Mouse (Mus musculus) embryonic facial prominence, embryonic 11.5 days (tissue): ENCODE measurements around the gene Pof1b. TPM values are rescaled to one million over a fixed set of nuclear protein-coding genes. Genes with fewer than 3 reads are reported as not detected.
A peak's percentile ranks its signal among the peaks of the same experiment; 100 is the strongest.

Experiments
- ATAC-seq: fragments of 200-750 bp; cut with Nextera tagmentation; replicated peaks from 2 replicates; pipeline ENCODE4 v1.8.0; 2017; ENCODE audit warnings: low read depth; ENCODE audit not compliant: insufficient number of reproducible peaks, low FRiP score, low TSS enrichment
- DNase-seq: peaks from one replicate; pipeline ENCODE4 v3.0.0-alpha.2; 2015; ENCODE audit warnings: low spot score
- H3K27ac ChIP-seq: fragments of 300-500 bp; sonication (generic); replicated peaks from 2 replicates; pipeline ENCODE4 v1.5.1; 2014; ENCODE audit warnings: mild to moderate bottlenecking, low read depth, low read length, control low read depth
- H3K27me3 ChIP-seq: fragments of 300-500 bp; sonication (generic); 2 replicates; pipeline ENCODE4 v1.6.1; 2014; ENCODE audit warnings: mild to moderate bottlenecking, low read length, moderate library complexity, mixed read lengths; ENCODE audit not compliant: control insufficient read depth, insufficient read depth
- H3K36me3 ChIP-seq: fragments of 300-500 bp; sonication (generic); replicated peaks from 2 replicates; pipeline ENCODE4 v1.6.1; 2014; ENCODE audit warnings: low read depth, mild to moderate bottlenecking, low read length, moderate library complexity, mixed read lengths; ENCODE audit not compliant: control insufficient read depth, insufficient read depth
- H3K4me1 ChIP-seq: fragments of 300-500 bp; sonication (generic); 2 replicates; pipeline ENCODE4 v1.6.1; 2014; ENCODE audit warnings: low read length, mixed read lengths; ENCODE audit not compliant: control insufficient read depth, insufficient read depth
- H3K4me2 ChIP-seq: fragments of 300-500 bp; sonication (generic); 2 replicates; pipeline ENCODE4 v1.6.1; 2014; ENCODE audit warnings: low read depth, mild to moderate bottlenecking, control low read depth, low read length, moderate library complexity
- H3K4me3 ChIP-seq: fragments of 300-500 bp; sonication (generic); 2 replicates; pipeline ENCODE4 v1.5.1; 2014; ENCODE audit warnings: low read depth, low read length, control low read depth
- H3K9ac ChIP-seq: fragments of 300-500 bp; sonication (generic); replicated peaks from 2 replicates; pipeline ENCODE4 v1.6.1; 2014; ENCODE audit warnings: mild to moderate bottlenecking, control low read depth, low read length
- H3K9me3 ChIP-seq: fragments of 300-500 bp; sonication (generic); replicated peaks from 2 replicates; pipeline ENCODE4 v1.6.1; 2016; ENCODE audit warnings: mild to moderate bottlenecking, low read length, inconsistent platforms, mixed read lengths; ENCODE audit not compliant: control insufficient read depth
- WGBS: fragments of 180-500 bp; shearing (Covaris S2); extraction: QIAGEN DNeasy Blood & Tissue Kit; methylation state at CpG from one replicate; pipeline ENCODE4 v1.1.7; 2014; 5-methylcytosine and 5-hydroxymethylcytosine counted together
- polyA plus RNA-seq: library from polyadenylated mRNA; unstranded; fragments of >200 nt; fragmentation: Nextera tagmentation; extraction: Ambion mirVana; gene quantifications from 2 replicates; pipeline ENCODE4 v1.2.1, GENCODE M21; 2014

Gene Pof1b
- 0.17 and 0.49 TPM in 2 replicates for polyA plus RNA-seq

GRCm38 (mm10) chrX:112698508-112698907 lies at the start of gene Pof1b:
Pof1b (minus strand) TSS chrX:112698651.
- no peaks in the 10 kb centered on the region for H3K4me1 ChIP-seq
- no peaks in the 10 kb centered on the region for H3K27me3 ChIP-seq
- no peaks in the 10 kb centered on the region for H3K36me3 ChIP-seq
- H3K9ac ChIP-seq: no peak within 1 kb of the TSS
- H3K9me3 ChIP-seq: no peaks in the 10 kb centered on the region
- DNase-seq: no peak
- no peak within 1 kb of the TSS for H3K27ac ChIP-seq
- ATAC-seq: no peak
- 75% methylated on average over 5 of the region's 5 CpGs for WGBS
- H3K4me3 ChIP-seq: no peak within 1 kb of the TSS
- H3K4me2 ChIP-seq: no peak within 1 kb of the TSS

- no peaks in the 10 kb centered on the region for H3K27me3 ChIP-seq
- H3K36me3 ChIP-seq: no peaks in the 10 kb centered on the region
- no peak overlapping the region for H3K4me3 ChIP-seq
- H3K9ac ChIP-seq: no peak overlapping the region
- no peak overlapping the region for H3K4me2 ChIP-seq
- no peak for DNase-seq
- H3K9me3 ChIP-seq: no peaks in the 10 kb centered on the region
- no peaks in the 10 kb centered on the region for H3K4me1 ChIP-seq
- H3K27ac ChIP-seq: no peak overlapping the region
- ATAC-seq: no peak
Measured at GRCm38 (mm10) chrX:112716587-112716986, 18.1 kb upstream of the Pof1b start.

- DNase-seq (no peak), ATAC-seq (no peak)
- Histone ChIP-seq H3K9me3 (no peaks in the 10 kb centered on the region), H3K9ac (no peak overlapping the region), H3K4me2 (no peak overlapping the region), H3K36me3 (no peaks in the 10 kb centered on the region), H3K4me3 (no peak overlapping the region), H3K27ac (no peak overlapping the region), H3K4me1 (no peaks in the 10 kb centered on the region), H3K27me3 (no peaks in the 10 kb centered on the region)
- 44% methylated on average over 1 of the region's 1 CpGs for WGBS
Measured at GRCm38 (mm10) chrX:112694392-112694791, 4.1 kb downstream of the Pof1b start.

GRCm38 (mm10) chrX:112680605-112681004 lies 17.8 kb downstream of the Pof1b start:
- H3K4me1 ChIP-seq: no peaks in the 10 kb centered on the region

GRCm38 (mm10) chrX:112675525-112675924 lies 22.9 kb downstream of the Pof1b start:
- no peak overlapping the region for H3K4me3 ChIP-seq
- H3K4me2 ChIP-seq: no peak overlapping the region
- no peak overlapping the region for H3K27ac ChIP-seq
- H3K9me3 ChIP-seq: no peaks in the 10 kb centered on the region
- DNase-seq (no peak), ATAC-seq (no peak)
- H3K9ac ChIP-seq: no peak overlapping the region
- no peaks in the 10 kb centered on the region for H3K4me1 ChIP-seq
- WGBS: 43% methylated on average over 1 of the region's 1 CpGs
- H3K36me3 ChIP-seq: no peaks in the 10 kb centered on the region
- H3K27me3 ChIP-seq: no peaks in the 10 kb centered on the region

More at GRCm38 (mm10) chrX:112680605-112681004, 17.8 kb downstream of the Pof1b start:
- Histone ChIP-seq H3K27me3 (no peaks in the 10 kb centered on the region), H3K4me3 (no peak overlapping the region), H3K27ac (no peak overlapping the region), H3K9me3 (no peaks in the 10 kb centered on the region), H3K9ac (no peak overlapping the region), H3K36me3 (no peaks in the 10 kb centered on the region), H3K4me2 (no peak overlapping the region)
- DNase-seq: no peak
- 64% methylated on average over 5 of the region's 5 CpGs for WGBS
- no peak for ATAC-seq

GRCm38 (mm10) chrX:112601306-112602120 lies 96.9 kb downstream of the Pof1b start:
- peak overlapping the region; percentile 32 for H3K4me2 ChIP-seq
- H3K36me3 ChIP-seq: no peaks in the 10 kb centered on the region
- peak overlapping the region; percentile 75 for H3K9ac ChIP-seq
- no peaks in the 10 kb centered on the region for H3K9me3 ChIP-seq
- no peaks in the 10 kb centered on the region for H3K4me1 ChIP-seq
- 18% methylated on average over 56 of the region's 81 CpGs for WGBS
- no peaks in the 10 kb centered on the region for H3K27me3 ChIP-seq
- peak overlapping the region; percentile 64 for H3K4me3 ChIP-seq
- peak; percentile 42 for DNase-seq
- ATAC-seq: peak; percentile 74
- peak overlapping the region; percentile 54 for H3K27ac ChIP-seq

GRCm38 (mm10) chrX:112600511-112601305 lies 97.7 kb downstream of the Pof1b start, which contains the start of gene Zfp711:
Zfp711 (plus strand) TSS chrX:112600526.
- Histone ChIP-seq H3K27me3 (no peaks in the 10 kb centered on the region), H3K27ac (peak within 1 kb of the TSS; percentile 54), H3K9ac (peak within 1 kb of the TSS; percentile 75), H3K4me1 (no peaks in the 10 kb centered on the region), H3K4me2 (peak within 1 kb of the TSS; percentile 32), H3K36me3 (no peaks in the 10 kb centered on the region), H3K4me3 (peak within 1 kb of the TSS; percentile 64), H3K9me3 (no peaks in the 10 kb centered on the region)
- DNase-seq: peak; percentile 84
- WGBS: 16% methylated on average over 67 of the region's 79 CpGs
- ATAC-seq: peak; percentile 99
